Mouse (Mus musculus) embryonic stem cell, embryonic (primary cell): ENCODE results near the gene Cdcp1.

ENCODE experiments used
- CTCF ChIA-PET, 4 experiments: fragments of 300-600 bp in 2 of 4; fragments of 350-600 bp in 2 of 4; sonication (Branson Sonifier 250); formaldehyde crosslinking; loops; one replicate each; lab custom pipeline; 2022; ENCODE audit warnings: inconsistent platforms in 2 of 4; lab: Charles Lee
- POLR2A ChIA-PET, 4 experiments: fragments of 300-600 bp in 2 of 4; fragments of 350-600 bp in 2 of 4; sonication (Branson Sonifier 250); formaldehyde crosslinking; loops; one replicate each; lab custom pipeline; 2022; ENCODE audit warnings: antibody characterized with exemption in 4 of 4, inconsistent platforms in 1 of 4; lab: Charles Lee

The Cdcp1 gene

DNA sequence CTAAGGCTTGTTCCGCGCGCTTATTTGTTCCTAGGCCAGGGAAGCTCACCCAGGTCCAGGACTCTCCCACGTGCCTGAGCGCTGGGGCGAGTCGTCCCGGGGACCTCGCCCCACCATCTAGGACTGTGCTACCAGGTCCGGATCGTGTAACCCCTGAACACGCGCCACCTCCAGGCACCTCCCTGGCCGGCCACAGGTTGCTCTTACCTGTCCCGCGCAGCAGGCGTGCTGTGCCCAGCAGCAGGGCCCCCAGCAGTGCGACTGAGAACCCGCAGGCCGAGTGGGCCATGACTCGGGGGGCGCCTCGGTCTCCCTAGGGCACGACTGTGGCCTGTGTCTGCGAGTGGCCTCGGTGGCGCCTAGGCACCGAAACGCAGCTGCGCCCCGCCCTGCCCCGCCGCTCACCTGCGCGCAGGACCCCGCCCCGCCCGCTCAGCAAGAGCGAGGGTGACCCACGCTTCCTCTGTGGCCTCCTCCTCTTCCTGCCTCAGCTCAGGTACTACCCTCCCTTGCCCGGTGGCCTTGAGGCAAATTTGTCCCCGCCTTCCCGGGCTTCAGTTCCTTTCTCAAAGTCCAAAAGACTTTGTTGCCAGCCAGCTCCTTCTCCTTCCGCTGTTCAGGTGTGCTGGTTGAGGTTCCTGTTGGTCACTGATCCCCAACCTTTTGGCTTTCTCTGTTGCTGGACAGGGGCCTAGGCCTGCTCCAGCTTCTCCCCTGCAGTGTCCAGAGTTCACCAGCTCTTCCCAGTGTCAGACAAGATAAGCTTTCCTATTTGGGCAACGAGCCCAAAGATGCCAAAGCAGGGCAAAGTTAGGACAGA lies at the start of gene Cdcp1:
TSS of gene Cdcp1 (minus strand) at position 418 of the 820 bp plus-strand sequence.
- POLR2A ChIA-PET: interaction anchor here in 3 of 4 experiments (0.8 to 2.1 kb wide), 9 partner anchors 10 to 313 kb away, joined by 3 to 8 read pairs (median 5); partner anchors contain the start of genes Exosc7 (in 1 of the 3), Sacm1l (in 1 of the 3) and Zdhhc3 (in 1 of the 3)
- CTCF ChIA-PET: interaction anchor here in 3 of 4 experiments (1.0 to 1.4 kb wide), 4 partner anchors 37 to 289 kb away, joined by 3 to 4 read pairs (median 3); no protein-coding TSS in a partner anchor

DNA sequence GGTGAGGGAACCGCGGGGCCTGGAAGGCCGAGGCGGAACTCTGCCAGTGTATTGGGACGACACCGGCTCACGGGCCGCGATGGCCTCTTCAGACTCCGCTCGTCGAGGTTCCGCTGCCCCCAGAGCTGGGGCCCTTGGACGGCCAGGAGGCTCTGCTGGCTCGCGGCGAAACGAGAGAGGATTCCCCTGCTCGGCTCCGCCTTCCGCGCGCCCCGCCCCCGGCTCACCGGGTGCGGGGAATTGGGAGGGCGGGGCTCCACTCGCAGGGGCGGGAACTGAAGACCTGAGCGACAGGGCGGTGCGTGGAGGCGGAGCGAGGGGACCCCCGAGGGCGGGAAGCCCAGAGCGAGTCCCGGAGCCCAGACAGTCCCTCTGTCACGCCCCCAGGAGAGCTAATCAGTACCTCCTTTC lies 44.8 kb upstream of the Cdcp1 start, which contains the start of gene Tmem158:
TSS of gene Tmem158 (minus strand) at position 154 of the 411 bp plus-strand sequence.
- POLR2A ChIA-PET: interaction anchor here in 3 of 4 experiments (0.6 to 2.9 kb wide), 20 partner anchors 9 to 455 kb away, joined by 3 to 14 read pairs (median 4); partner anchors contain the start of genes Sacm1l (in 3 of the 3), Lars2 (in 2 of the 3), Exosc7 (in 1 of the 3) and Limd1 (in 1 of the 3)
- CTCF ChIA-PET: interaction anchor here in 3 of 4 experiments (0.9 to 1.3 kb wide), 5 partner anchors 185 to 269 kb away, joined by 3 to 5 read pairs (median 4); partner anchors contain the start of gene Sacm1l (in 1 of the 3)

DNA sequence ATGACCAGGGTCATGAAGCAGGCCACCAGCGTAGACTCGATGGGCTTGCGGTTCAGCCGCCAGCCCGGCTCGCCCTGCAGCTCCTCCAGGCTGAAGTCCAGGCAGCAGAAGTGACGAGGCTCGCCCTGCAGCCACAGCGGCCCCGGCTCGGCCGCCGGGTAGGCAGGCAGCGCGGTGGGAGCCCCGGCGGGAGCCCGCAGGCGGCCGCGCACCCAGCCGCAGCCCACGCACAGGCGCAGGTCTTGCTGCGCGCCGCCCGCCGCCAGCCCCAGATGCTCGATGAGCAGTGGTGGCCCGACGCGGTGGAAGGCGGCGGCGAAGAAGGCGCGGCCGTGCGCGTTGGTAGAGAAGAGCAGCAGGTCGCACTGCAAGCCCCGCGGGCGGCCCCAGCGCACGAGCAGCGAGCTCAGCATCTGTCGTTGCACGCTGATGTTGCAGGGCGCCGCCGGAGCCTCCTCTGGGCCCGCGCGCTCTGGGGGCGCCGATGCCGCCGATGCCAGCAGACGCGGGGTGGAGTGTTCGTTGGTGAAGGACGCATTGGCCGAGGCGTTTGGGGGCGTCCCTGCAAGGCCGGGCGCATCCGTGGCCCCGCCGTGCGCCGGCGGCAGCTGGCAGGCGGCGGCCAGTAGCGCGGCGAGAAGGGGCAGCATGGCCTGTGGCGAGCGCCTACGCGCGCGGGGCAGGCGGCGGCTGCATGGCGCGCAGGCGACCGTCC lies 44.2 kb upstream of the Cdcp1 start:
- CTCF ChIA-PET: interaction anchor here in 3 of 4 experiments (0.5 to 1.3 kb wide), 8 partner anchors 101 to 997 kb away, joined by 3 to 7 read pairs (median 4); partner anchors contain the start of gene Sacm1l (in 1 of the 3)
- POLR2A ChIA-PET: interaction anchor here (0.6 to 2.9 kb wide), 22 partner anchors 8 to 455 kb away, joined by 3 to 14 read pairs (median 4); partner anchors contain the start of genes Sacm1l (in 3 of the 4), Exosc7 (in 2 of the 4), Lars2 (in 2 of the 4) and Zdhhc3 (in 2 of the 4)

DNA sequence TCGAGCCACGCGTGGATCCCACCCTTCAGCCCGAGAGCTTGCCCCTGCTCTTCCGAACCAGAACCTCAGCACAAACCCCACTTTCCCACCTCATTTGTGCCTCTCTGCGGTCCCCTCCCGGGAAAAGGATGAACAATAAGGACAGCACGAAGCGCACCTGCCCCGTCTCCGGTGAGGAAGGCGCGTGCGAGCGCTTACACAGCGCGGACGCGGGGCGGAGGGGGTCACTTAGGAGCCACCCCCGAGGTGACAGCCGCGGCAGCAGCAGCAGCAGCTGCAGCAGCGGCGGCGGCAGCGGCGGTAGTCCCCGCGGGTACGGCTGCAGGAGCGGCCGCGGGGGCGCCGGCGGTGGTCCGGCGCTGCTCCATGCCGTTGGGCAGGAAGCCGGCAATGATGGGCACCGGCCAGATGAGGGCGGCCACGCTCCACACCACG lies 43.6 kb upstream of the Cdcp1 start:
- ChIA-PET POLR2A (interaction anchor here (0.9 to 2.9 kb wide), 20 partner anchors 8 to 454 kb away, joined by 3 to 14 read pairs (median 4); partner anchors contain the start of genes Sacm1l (in 3 of the 4), Exosc7 (in 2 of the 4), Lars2 (in 2 of the 4) and Zdhhc3 (in 2 of the 4)), CTCF (interaction anchor here in 2 of 4 experiments (0.5 to 1.3 kb wide), 7 partner anchors 101 to 996 kb away, joined by 3 to 7 read pairs (median 4); partner anchors contain the start of gene Sacm1l (in 1 of the 2))

DNA sequence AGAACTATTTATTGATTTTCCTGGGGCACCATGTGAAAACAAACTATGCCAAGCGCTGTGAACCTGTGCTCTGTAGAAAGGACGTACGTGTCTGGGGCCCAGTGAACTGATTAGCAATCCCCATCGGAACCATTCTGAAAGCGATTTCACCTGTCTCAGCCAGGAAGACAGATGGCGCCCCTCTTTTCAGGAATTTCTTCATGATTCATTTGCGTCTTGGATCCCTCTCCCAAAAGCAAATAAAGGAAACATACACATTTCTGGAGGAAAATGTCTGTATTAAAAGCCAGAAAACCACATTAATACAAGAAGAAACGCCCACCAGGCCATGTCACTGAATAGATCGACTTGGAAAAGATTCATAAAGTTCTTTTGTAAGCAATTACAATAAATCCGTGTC lies 43.0 kb upstream of the Cdcp1 start:
- ChIA-PET POLR2A (interaction anchor here (0.9 to 2.1 kb wide), 5 partner anchors 15 to 271 kb away, joined by 3 to 8 read pairs (median 4); partner anchors contain the start of genes Exosc7 (in 2 of the 4), Zdhhc3 (in 2 of the 4) and Sacm1l (in 1 of the 4)), CTCF (interaction anchor here in 1 of 4 experiments (1.2 to 1.3 kb wide), 2 partner anchors 100 to 265 kb away, joined by 7 read pairs; no protein-coding TSS in a partner anchor)

DNA sequence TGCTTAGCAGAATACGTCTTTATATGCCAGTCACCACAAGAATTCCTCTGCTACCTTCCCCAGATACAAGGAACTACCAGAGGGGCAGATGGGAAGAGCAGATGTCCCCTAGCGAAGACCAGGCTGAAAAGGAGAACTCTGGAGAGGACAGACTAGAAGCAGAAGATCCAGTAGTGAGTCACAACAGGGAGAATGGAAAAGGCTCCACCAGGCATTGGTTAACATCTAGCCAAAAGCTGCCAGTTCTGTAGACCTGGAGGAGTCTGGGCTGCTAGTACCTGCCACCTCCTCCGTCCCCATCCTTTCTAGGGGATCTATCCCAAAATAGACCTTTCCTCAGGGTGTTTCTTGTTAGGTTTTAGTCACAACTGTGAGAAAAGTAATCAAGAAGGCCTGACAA lies 39.9 kb upstream of the Cdcp1 start:
- POLR2A ChIA-PET: interaction anchor here in 1 of 4 experiments (1.2 kb wide), 1 partner anchor 97 kb away, joined by 3 read pairs; no protein-coding TSS in a partner anchor

DNA sequence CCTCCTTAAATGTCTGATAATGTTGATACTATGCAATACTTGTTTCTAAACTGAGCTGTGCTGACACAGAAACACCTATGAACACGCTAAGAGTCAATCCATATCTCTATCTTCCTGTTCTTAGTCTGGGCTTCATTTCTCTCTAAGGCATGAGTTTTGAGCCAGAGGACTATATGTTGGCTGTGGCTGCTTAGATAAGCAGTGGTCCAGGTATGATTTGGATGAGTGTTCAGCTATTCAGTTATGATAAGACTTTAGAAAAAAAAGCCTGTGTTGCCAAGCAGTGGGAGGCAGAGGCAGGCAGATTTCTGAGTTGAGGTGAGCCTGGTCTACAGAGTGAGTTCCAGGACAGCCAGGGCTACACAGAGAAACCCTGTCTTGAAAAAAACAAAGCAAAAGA lies 32.2 kb upstream of the Cdcp1 start:
- ChIA-PET CTCF (no interaction called here), POLR2A (interaction anchor here in 1 of 4 experiments (0.7 kb wide), 1 partner anchor 409 kb away, joined by 3 read pairs; no protein-coding TSS in a partner anchor)

More for the DNA sequence above, 39.9 kb upstream of the Cdcp1 start:
- CTCF ChIA-PET: interaction anchor here in 1 of 4 experiments (0.5 kb wide), 1 partner anchor 99 kb away, joined by 13 read pairs; no protein-coding TSS in a partner anchor

DNA sequence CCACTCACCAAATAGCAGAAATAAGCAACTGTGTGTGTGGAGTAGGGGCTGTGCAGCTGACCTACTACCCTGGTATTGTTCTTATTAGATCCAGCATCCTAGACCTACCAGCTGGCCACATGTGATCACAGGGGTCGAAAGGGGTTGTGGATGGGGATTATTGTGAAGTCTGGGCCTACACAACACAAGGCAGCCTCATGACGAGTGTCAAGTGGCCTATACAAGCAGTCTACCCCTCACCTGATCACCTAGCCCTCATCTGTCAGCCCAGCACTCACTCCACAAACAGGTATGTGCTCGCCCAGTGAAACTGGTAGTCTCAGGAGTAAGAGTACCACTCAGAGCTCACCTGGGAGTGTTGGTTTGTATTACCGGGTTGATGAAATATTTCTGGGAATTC lies 29.3 kb upstream of the Cdcp1 start:
- POLR2A ChIA-PET: interaction anchor here in 1 of 4 experiments (1.8 kb wide), 1 partner anchor 15 kb away, joined by 8 read pairs; the partner anchor contains the start of gene Tmem158

DNA sequence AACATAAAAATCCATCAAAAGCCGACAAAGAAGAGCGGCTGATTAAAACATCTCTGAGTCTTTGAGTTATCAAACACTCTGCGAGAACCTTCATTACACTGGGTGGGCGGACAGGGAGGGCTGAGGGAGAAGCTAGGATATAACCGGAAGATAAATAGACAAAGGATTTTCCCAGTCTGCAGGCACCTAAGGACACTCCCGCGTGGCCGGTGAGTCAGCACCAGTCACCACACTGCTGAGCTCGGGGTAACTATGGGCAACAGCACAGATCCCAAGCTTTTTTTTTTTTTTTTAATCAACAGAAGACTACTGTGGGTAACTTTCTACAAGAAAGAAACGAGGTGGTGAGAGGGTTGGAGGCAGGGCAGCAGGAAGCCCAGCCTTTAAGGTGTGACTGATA lies 28.1 kb upstream of the Cdcp1 start:
- POLR2A ChIA-PET: interaction anchor here in 2 of 4 experiments (0.9 to 1.9 kb wide), 4 partner anchors 10 to 29 kb away, joined by 3 to 8 read pairs (median 5); partner anchors contain the start of gene Tmem158 (in 2 of the 2)
- CTCF ChIA-PET: interaction anchor here in 2 of 4 experiments (0.5 to 1.3 kb wide), 3 partner anchors 9 to 1363 kb away, joined by 3 to 6 read pairs (median 3); no protein-coding TSS in a partner anchor

More for the DNA sequence above, 29.3 kb upstream of the Cdcp1 start:
- CTCF ChIA-PET: interaction anchor here in 1 of 4 experiments (1.3 kb wide), 1 partner anchor 7 kb away, joined by 3 read pairs; no protein-coding TSS in a partner anchor

DNA sequence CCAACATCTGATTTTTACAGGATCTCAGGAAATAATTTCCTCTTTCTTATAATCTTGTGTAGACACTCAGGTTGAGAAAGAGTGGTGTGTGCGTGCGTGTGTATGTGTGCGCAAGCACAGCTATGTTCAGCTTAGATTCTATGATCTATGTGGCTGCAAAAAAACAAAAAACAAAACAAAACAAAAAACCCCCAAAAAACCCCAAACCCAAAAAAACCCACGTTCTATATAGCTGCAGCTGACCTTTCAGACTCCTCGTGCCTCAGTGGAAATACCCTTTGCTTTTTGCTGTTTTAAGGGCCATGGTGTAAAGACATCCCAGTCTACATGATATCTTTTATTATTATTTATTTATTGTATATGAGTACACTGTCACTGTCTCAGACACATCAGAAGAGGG lies 25.4 kb upstream of the Cdcp1 start:
- CTCF ChIA-PET: interaction anchor here in 1 of 4 experiments (0.6 kb wide), 1 partner anchor 35 kb away, joined by 3 read pairs; no protein-coding TSS in a partner anchor
- POLR2A ChIA-PET: interaction anchor here in 2 of 4 experiments (1.1 to 1.8 kb wide), 2 partner anchors 11 to 19 kb away, joined by 3 to 5 read pairs; partner anchors contain the start of gene Tmem158 (in 1 of the 2)

DNA sequence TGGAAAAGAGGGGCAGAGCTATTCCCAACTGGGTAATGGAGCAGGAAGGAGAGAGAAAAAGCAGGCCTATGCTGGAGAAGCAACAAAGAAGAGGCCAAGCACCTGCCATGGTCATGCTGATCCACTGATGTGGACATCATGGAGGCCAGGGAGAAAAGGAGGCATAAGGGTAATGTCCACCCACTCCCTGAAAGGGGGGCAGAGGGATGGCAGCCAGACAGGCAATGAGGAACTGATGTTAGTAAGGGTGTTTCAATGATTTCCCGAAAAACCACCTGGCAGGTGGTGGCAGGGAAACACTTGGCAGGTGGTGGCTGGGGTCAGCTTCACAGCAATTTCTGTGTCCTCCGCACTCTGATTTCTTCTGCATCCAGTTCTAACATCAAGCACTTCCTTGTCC lies 24.9 kb upstream of the Cdcp1 start:
- ChIA-PET CTCF (interaction anchor here in 1 of 4 experiments (0.6 kb wide), 1 partner anchor 34 kb away, joined by 3 read pairs; no protein-coding TSS in a partner anchor), POLR2A (interaction anchor here in 1 of 4 experiments (1.8 kb wide), 1 partner anchor 20 kb away, joined by 3 read pairs; the partner anchor contains the start of gene Tmem158)

DNA sequence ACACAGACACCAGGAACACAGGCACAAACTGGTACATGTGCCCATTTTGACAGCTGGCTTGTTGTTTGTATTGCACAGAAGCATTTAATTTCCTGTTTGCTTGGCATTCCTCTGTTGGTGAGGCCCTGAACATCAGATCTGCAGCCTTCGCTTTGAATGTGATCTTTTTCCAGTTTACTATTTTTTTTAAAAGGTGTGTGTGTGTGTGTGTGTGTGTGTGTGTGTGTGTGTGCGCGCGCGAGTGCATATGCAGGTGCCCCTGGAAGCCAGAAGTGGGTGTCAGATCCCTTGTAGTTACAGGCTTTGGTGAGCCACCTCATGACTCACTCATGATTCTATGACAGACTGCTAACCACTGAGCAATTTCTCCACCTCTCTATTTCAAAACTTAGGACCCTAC lies 24.4 kb upstream of the Cdcp1 start:
- POLR2A ChIA-PET: interaction anchor here in 1 of 4 experiments (1.8 kb wide), 1 partner anchor 20 kb away, joined by 3 read pairs; the partner anchor contains the start of gene Tmem158
- CTCF ChIA-PET: interaction anchor here in 1 of 4 experiments (0.6 kb wide), 1 partner anchor 34 kb away, joined by 3 read pairs; no protein-coding TSS in a partner anchor

DNA sequence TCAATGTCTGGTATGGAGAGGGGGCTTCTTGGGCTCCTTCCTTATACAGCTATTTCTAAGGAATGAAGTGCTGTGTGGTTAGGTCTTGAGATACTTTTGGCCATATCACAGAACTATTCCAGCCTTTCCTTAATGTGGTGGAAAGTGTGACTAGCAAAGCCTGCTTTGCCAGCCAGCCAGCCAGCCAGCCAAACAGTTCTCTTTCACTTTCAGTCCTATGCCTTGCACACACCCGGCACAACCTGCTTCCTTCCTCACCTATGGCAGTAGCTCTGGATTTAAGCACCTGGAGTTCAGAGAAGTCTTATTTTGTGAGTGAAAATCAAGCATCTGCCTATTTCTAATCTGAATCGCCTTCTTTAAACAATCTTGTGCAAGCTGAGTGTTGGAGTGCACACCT lies 23.8 kb upstream of the Cdcp1 start:
- POLR2A ChIA-PET: interaction anchor here in 1 of 4 experiments (1.8 kb wide), 1 partner anchor 21 kb away, joined by 3 read pairs; the partner anchor contains the start of gene Tmem158

DNA sequence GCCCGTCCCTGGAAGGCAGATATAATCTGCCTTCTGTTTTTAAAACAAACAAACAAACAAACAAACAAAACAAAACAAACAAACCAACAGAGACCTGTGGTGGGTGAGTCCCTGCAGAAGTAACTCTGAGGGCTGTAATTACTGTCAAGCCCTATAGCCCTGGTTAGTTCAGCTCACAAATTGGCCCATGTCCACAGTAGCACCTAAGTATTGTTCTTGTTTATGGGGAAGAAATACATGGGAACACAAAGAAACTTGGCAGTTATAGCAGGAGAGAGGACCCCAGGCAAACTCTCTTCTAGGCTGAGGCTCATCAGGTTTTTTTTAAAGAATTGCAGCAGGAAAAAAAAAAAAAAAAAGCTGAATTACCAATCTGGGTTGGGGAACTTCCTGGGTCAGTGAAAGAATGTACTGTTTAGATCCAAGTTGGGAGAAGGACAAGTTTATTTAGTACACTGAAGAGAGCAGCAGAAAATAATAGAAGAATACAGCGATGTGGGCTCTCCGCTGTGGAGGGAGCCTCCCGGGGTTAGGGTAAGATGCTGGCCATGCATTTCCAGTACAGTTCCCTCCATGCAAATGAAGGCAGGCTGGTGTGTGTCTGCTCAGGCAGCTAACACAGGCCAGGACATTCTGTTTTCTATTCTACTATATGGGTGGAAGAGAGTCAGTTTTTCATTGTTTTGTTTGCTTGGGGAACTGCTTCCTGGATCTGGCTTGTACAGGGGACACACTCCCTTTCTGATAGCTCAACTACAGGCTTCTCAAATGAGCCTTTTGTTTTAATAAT lies 22.6 kb upstream of the Cdcp1 start:
- POLR2A ChIA-PET: interaction anchor here in 1 of 4 experiments (0.7 kb wide), 1 partner anchor 212 kb away, joined by 3 read pairs; no protein-coding TSS in a partner anchor
- CTCF ChIA-PET: interaction anchor here (0.6 to 1.5 kb wide), 5 partner anchors 14 to 80 kb away, joined by 3 to 8 read pairs (median 5); no protein-coding TSS in a partner anchor

More for the DNA sequence above, 23.8 kb upstream of the Cdcp1 start:
- CTCF ChIA-PET: interaction anchor here in 1 of 4 experiments (0.6 to 0.9 kb wide), 2 partner anchors 13 to 117 kb away, joined by 4 read pairs; no protein-coding TSS in a partner anchor

DNA sequence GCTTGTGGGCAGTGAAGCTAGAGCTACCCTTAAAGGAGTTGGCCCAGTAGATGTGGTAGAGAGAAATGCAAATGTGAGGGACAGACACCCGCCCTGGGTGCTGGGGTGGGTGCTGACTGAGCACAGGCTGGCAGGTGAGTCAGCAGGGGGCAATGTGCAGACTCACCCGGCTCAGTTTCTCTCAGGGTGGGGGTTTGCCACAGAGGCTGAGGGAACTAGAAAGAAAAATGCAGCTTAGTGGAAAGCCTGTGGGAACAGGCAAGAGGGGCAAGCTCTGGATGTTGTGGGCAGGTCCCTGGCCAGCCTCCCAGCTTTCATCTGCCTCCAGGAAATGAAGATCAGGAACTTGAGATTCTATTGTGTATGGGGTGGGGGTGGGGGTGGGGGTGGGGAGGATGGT lies 21.9 kb upstream of the Cdcp1 start:
- CTCF ChIA-PET: interaction anchor here in 3 of 4 experiments (0.6 to 1.5 kb wide), 4 partner anchors 15 to 125 kb away, joined by 3 to 8 read pairs (median 7); no protein-coding TSS in a partner anchor
- POLR2A ChIA-PET: interaction anchor here in 1 of 4 experiments (0.6 kb wide), 1 partner anchor 59 kb away, joined by 3 read pairs; no protein-coding TSS in a partner anchor
